Mouse (Mus musculus): Measurements from ENCODE around the gene Ptprr. TPM values are rescaled to one million over a fixed set of nuclear protein-coding genes. Genes with fewer than 3 reads are reported as not detected.

Gene Ptprr
- polyA plus RNA-seq, 1 experiment from 2014 or later: 3.3 TPM

- H3K27me3 ChIP-seq (replicated peaks; ENCODE audit: insufficient read depth, low read length): no peaks in the 10 kb centered on the region
- no peak overlapping the region for H3K4me3 ChIP-seq (ENCODE audit: low read depth, low read length)
- H3K4me1 ChIP-seq (ENCODE audit: insufficient read depth, low read depth, low read length): peaks cover 4% of the 10 kb centered on the region; the same call in 1 of the 2 replicates
- peak overlapping the region; percentile 66; the same call in 1 of the 2 replicates for H3K27ac ChIP-seq (ENCODE audit: low read length)
- ATAC-seq: peak; percentile 57
- peak; percentile 19 for DNase-seq (ENCODE audit: low spot score)
- H3K36me3 ChIP-seq (ENCODE audit: insufficient read depth, low read length): no peaks in the 10 kb centered on the region
- 63% methylated on average over 12 of the region's 12 CpGs for WGBS
- no peak overlapping the region for H3K4me2 ChIP-seq (replicated peaks; ENCODE audit: low read depth, low read length)
- H3K9me3 ChIP-seq (ENCODE audit: low read length): no peaks in the 10 kb centered on the region
- no peak overlapping the region for H3K9ac ChIP-seq (replicated peaks; ENCODE audit: low read depth)
- peak; percentile 26; the same call in 1 of the 2 replicates for TF ChIP-seq CTCF (IDR thresholded peaks at IDR 0.05)
- no peak; the same call in 1 of the 2 replicates for TF ChIP-seq EP300 (IDR thresholded peaks at IDR 0.05)
Observed at GRCm38 (mm10) chr10:116270646-116271469, 252.8 kb downstream of the Ptprr start.

- no peaks in the 10 kb centered on the region for H3K9me3 ChIP-seq (ENCODE audit: low read length)
- H3K27me3 ChIP-seq (replicated peaks; ENCODE audit: insufficient read depth, low read length): no peaks in the 10 kb centered on the region
- H3K4me2 ChIP-seq (replicated peaks; ENCODE audit: low read depth, low read length): no peak overlapping the region
- no peak overlapping the region for H3K9ac ChIP-seq (replicated peaks; ENCODE audit: low read depth)
- 54% methylated on average over 10 of the region's 10 CpGs for WGBS
- H3K4me3 ChIP-seq (ENCODE audit: low read depth, low read length): no peak overlapping the region
- 0 out of 2 replicates have a peak overlapping the region, but pooled peaks have one; percentile 66 for H3K27ac ChIP-seq (ENCODE audit: low read length)
- peaks cover 4% of the 10 kb centered on the region; the same call in 1 of the 2 replicates for H3K4me1 ChIP-seq (ENCODE audit: insufficient read depth, low read depth, low read length)
- peak; percentile 64 for TF ChIP-seq EP300 (IDR thresholded peaks at IDR 0.05)
- TF ChIP-seq CTCF (IDR thresholded peaks at IDR 0.05): no peak
- ATAC-seq (no peak), DNase-seq (ENCODE audit: low spot score) (no peak)
- H3K36me3 ChIP-seq (ENCODE audit: insufficient read depth, low read length): no peaks in the 10 kb centered on the region
Observed at GRCm38 (mm10) chr10:116271470-116271915, 253.5 kb downstream of the Ptprr start.

- WGBS: 44% methylated on average over 3 of the region's 3 CpGs
- H3K27ac ChIP-seq (ENCODE audit: low read length): no peak overlapping the region
- peak; percentile 34 for ATAC-seq
Observed at GRCm38 (mm10) chr10:116272156-116272555, 254.1 kb downstream of the Ptprr start.

GRCm38 (mm10) chr10:116275280-116275679 is 257.3 kb downstream of the Ptprr start, which contains the start of gene Ptprb:
Gene Ptprb (plus strand): TSS chr10:116275523.
- 28% methylated on average over 7 of the region's 7 CpGs for WGBS
- no peak for DNase-seq (ENCODE audit: low spot score)

More at GRCm38 (mm10) chr10:116272156-116272555, 254.1 kb downstream of the Ptprr start:
- Histone ChIP-seq H3K27me3 (replicated peaks; ENCODE audit: insufficient read depth, low read length) (no peaks in the 10 kb centered on the region), H3K4me1 (ENCODE audit: insufficient read depth, low read depth, low read length) (peaks cover 4% of the 10 kb centered on the region; the same call in 1 of the 2 replicates), H3K4me3 (ENCODE audit: low read depth, low read length) (no peak overlapping the region), H3K36me3 (ENCODE audit: insufficient read depth, low read length) (no peaks in the 10 kb centered on the region), H3K4me2 (replicated peaks; ENCODE audit: low read depth, low read length) (no peak overlapping the region), H3K9me3 (ENCODE audit: low read length) (no peaks in the 10 kb centered on the region), H3K9ac (replicated peaks; ENCODE audit: low read depth) (no peak overlapping the region)
- TF ChIP-seq EP300 (IDR thresholded peaks at IDR 0.05) (no peak), CTCF (IDR thresholded peaks at IDR 0.05) (no peak)
- peak; percentile 26 for DNase-seq (ENCODE audit: low spot score)

GRCm38 (mm10) chr10:116286697-116287344 is 268.8 kb downstream of the Ptprr start:
- H3K36me3 ChIP-seq (ENCODE audit: insufficient read depth, low read length): no peaks in the 10 kb centered on the region
- no peak for ATAC-seq
- H3K9ac ChIP-seq (replicated peaks; ENCODE audit: low read depth): no peak overlapping the region
- H3K27ac ChIP-seq (ENCODE audit: low read length): no peak overlapping the region
- no peaks in the 10 kb centered on the region for H3K27me3 ChIP-seq (replicated peaks; ENCODE audit: insufficient read depth, low read length)
- H3K9me3 ChIP-seq (ENCODE audit: low read length): no peaks in the 10 kb centered on the region
- TF ChIP-seq EP300 (IDR thresholded peaks at IDR 0.05) (no peak), CTCF (IDR thresholded peaks at IDR 0.05) (no peak)
- DNase-seq (ENCODE audit: low spot score): no peak
- 85% methylated on average over 7 of the region's 7 CpGs for WGBS
- H3K4me2 ChIP-seq (replicated peaks; ENCODE audit: low read depth, low read length): no peak overlapping the region
- H3K4me3 ChIP-seq (ENCODE audit: low read depth, low read length): no peak overlapping the region
- H3K4me1 ChIP-seq (ENCODE audit: insufficient read depth, low read depth, low read length): no peaks in the 10 kb centered on the region

More at GRCm38 (mm10) chr10:116275280-116275679, 257.3 kb downstream of the Ptprr start, which contains the start of gene Ptprb:
- no peak for ATAC-seq
- H3K4me2 ChIP-seq (replicated peaks; ENCODE audit: low read depth, low read length): peak within 1 kb of the TSS; percentile 30
- TF ChIP-seq EP300 (IDR thresholded peaks at IDR 0.05) (no peak; the same call in 1 of the 2 replicates), CTCF (IDR thresholded peaks at IDR 0.05) (no peak)
- no peaks in the 10 kb centered on the region for H3K36me3 ChIP-seq (ENCODE audit: insufficient read depth, low read length)
- H3K4me3 ChIP-seq (ENCODE audit: low read depth, low read length): peak within 1 kb of the TSS; percentile 14; the same call in 1 of the 2 replicates
- peak within 1 kb of the TSS; percentile 59 for H3K27ac ChIP-seq (ENCODE audit: low read length)
- H3K27me3 ChIP-seq (replicated peaks; ENCODE audit: insufficient read depth, low read length): no peaks in the 10 kb centered on the region
- no peaks in the 10 kb centered on the region for H3K9me3 ChIP-seq (ENCODE audit: low read length)
- 0 out of 2 replicates have a peak within 1 kb of the TSS, but pooled peaks have one; percentile 1 for H3K9ac ChIP-seq (replicated peaks; ENCODE audit: low read depth)
- peaks cover 4% of the 10 kb centered on the region; the same call in 1 of the 2 replicates for H3K4me1 ChIP-seq (ENCODE audit: insufficient read depth, low read depth, low read length)

- ATAC-seq (peak; percentile 92), DNase-seq (ENCODE audit: low spot score) (peak; percentile 63)
- Histone ChIP-seq H3K36me3 (ENCODE audit: insufficient read depth, low read length) (no peaks in the 10 kb centered on the region), H3K4me3 (ENCODE audit: low read depth, low read length) (no peak overlapping the region), H3K27ac (ENCODE audit: low read length) (0 out of 2 replicates have a peak overlapping the region, but pooled peaks have one; percentile 12), H3K4me1 (ENCODE audit: insufficient read depth, low read depth, low read length) (no peaks in the 10 kb centered on the region), H3K9me3 (ENCODE audit: low read length) (no peaks in the 10 kb centered on the region), H3K9ac (replicated peaks; ENCODE audit: low read depth) (no peak overlapping the region), H3K4me2 (replicated peaks; ENCODE audit: low read depth, low read length) (no peak overlapping the region), H3K27me3 (replicated peaks; ENCODE audit: insufficient read depth, low read length) (no peaks in the 10 kb centered on the region)
- TF ChIP-seq CTCF (IDR thresholded peaks at IDR 0.05): no peak
- peak; percentile 92 for TF ChIP-seq EP300 (IDR thresholded peaks at IDR 0.05)
- WGBS: 27% methylated on average over 9 of the region's 9 CpGs
Observed at GRCm38 (mm10) chr10:116288130-116288529, 270.1 kb downstream of the Ptprr start.
